Mouse (Mus musculus): ENCODE measurements at regions not wholly inside any gene's neighbourhood (a gene's known extent, or its start where the extent isn't known, plus 50 kb on each side); places are given as distances from the start of the nearest gene placed in this dataset.

DNA sequence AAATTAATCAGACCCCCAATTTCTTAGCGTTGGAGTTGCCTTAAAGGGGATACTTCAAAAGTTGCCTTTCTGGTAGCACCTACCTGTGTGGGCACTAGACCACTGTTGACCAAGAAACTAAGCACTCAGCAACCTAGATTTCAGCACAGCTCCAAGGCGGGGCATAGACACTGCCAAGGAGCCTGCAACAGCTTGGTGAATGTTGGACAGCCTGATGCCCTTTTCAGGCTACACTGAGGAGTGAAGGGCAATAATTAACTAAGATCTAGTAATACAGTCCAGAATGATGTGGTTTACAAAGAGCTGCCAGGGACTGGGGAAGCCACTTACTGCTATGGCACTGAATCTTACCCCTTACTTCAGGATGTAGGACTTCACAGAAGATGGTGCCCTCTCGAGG is 304.9 kb downstream of the Satb1 start:
- DNase-seq (ENCODE audit: low spot score), result no peak

DNA sequence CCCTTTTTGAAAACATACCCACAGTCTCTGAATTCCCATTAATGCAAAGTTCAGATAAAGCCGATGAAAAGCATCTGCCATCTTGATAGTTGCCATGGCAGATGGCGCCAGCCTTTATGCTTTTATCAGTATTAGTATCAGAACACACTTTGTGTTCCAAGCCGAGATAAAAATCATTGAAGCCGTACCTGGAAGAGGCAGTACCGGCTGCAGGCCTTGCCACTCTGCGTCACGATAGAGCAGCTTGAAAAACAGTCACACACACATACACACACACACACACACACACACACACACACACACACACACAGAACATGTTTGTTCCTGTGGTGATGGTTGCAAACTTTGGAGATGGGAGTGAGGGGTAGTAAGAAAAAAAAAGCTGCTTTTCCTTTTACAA is 306.2 kb downstream of the Satb1 start:
- no peak for DNase-seq (ENCODE audit: low spot score)

DNA sequence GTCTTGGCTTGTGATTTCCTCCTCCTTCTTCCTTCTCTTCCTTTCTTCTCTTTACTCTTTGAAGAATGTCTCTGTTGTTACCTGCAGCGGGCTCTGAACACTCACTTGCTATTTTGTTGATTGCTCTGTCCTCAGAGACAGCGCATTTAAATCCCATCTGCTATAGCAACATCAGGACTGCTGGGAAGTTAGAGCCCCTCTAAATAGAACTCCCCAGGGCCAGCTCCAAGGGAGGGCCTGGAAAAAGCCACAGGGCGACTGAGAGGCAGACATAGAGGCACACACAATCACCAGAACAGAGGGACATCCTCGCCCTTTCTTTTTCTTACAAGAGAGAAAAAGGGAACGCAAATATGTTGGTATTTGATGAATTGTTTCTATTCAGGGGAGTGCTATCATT is 306.6 kb downstream of the Satb1 start:
- DNase-seq (ENCODE audit: low spot score), result no peak

DNA sequence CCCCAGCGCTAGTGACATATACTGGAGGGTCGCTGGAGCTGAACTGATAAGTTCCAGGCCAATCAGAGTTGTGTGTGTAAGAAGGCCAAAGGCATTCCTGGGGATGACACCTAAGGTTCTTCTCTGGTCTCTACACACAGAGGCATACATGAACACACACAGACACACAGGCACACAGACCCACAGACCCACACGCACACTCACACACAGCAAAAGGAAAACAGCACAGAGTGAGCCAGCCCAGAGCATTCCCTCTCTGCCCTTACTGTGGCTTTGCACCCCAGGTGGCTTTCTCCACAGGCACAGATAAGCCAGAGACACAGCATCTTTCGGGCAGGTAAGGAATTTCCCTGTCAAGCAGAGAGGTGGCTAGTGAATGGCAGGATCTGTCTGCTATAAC is 307.1 kb downstream of the Satb1 start:
- no peak for DNase-seq (ENCODE audit: low spot score)

DNA sequence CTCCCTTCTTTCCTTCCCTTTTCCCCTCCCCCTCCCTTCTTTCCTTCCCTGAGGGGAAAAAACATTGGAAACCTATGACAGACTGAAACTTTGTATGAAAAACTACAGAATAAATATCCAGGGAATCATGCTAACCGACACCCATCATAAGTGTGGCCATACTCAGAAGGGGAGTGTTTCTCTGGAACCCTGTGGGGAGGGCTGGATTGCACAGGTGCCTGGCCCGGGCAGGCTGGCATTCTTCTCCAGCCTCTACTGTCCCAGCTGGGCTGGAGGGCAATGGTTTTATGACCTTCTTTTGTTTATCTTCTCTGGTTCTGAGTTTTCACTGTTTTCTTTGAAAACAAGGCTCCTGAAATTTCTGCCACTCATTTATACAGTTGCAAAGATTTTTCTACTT is 307.9 kb downstream of the Satb1 start:
- DNase-seq (ENCODE audit: low spot score), result no peak

DNA sequence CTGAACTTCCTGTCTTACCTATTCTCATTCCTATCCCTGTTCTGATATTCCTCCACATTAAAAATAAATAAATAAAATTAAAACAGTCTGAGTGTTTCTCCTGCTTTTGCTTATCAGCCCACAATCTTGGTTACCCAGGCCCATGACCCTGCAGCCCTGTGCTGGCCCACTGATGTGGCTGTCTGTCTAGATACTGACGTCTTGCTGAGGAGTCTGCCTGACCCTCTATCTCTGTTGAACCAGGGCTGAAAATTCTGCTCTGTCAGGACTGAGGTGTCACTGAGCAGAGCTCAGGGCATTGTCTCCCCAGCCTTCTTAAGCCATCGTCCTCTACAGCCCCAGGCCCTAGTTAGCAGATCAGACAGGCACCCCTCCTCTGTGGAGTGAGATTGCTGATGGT is 321.2 kb downstream of the Satb1 start:
- DNase-seq (ENCODE audit: low spot score), result no peak

DNA sequence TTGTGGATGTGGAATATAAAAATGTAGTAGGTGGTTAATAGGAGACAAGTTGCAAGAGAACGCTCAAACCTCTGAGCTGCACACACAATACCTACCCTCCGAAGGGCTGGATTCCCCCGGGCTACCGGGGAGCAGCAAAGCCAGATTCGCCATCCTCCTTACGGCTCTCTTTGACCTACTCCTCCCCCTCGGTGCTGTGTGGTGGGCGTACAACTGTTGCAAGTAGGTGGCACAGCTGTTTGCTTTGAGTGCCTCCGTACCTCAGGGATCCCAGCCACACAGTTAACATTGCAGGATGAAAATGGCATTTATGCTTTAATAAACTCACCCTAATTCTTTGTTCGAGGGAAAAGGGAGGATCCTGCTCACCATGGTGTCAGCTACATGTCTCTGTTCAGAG is 321.6 kb upstream of the Tbc1d5 start:
- no peak for DNase-seq (ENCODE audit: low spot score)

DNA sequence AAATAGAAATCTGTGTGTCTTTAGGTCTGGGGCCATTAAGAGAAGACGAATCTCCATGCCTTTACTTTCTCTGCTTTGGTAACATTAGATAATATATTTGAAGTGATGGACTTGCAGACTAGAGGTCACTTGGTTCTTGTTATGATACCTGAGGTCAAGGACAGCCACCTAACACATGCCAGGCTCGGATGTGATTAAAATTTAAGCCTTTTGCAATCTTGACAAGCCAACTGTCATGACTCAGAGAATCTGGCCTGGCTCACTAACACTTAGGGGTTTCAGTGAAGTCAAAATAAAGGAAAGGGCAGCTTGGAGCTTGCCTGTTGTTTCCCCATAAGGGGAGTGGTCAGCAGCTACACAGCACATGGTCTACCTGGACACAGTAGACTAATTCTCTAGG is 320.4 kb upstream of the Tbc1d5 start:
- no peak for DNase-seq (ENCODE audit: low spot score)

DNA sequence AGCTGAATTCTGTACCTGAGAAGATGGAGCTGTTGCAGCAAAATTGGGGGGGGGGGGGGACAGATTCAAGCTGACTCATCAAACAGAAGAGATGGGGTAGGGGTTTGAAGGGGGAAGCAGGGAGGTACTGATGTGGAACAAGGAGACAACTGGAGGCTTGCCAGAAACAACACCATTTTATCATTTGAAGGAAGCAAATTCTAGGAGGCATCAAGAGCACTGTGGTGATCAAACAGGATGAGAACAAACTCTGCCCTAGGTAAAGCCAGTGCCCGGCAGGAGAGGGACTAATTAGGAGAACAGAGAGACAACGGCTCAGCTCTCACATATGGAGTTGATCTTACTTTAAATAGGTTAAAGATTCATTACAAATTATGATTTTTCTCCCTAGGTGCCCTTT is 315.9 kb upstream of the Tbc1d5 start:
- DNase-seq (ENCODE audit: low spot score), result no peak

DNA sequence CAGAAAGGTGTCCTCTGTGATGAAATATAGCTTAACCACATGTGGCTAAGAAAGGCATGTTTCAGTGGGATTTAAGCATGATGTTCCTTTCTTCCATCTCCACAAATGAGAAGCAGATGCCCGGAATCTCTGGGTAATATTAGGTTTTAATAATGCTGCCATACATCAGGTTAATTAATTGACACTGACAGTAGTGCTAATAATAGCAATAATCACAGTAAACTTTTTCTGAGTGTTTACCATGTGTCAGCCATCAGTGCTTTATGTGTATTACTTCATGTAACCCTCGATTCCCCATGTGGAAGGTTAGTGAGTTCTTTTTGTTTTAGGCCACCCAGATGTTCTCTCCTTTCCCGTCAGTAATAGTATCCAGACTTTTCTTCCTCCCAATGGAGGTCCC is 310.2 kb upstream of the Tbc1d5 start:
- DNase-seq (ENCODE audit: low spot score), result no peak

DNA sequence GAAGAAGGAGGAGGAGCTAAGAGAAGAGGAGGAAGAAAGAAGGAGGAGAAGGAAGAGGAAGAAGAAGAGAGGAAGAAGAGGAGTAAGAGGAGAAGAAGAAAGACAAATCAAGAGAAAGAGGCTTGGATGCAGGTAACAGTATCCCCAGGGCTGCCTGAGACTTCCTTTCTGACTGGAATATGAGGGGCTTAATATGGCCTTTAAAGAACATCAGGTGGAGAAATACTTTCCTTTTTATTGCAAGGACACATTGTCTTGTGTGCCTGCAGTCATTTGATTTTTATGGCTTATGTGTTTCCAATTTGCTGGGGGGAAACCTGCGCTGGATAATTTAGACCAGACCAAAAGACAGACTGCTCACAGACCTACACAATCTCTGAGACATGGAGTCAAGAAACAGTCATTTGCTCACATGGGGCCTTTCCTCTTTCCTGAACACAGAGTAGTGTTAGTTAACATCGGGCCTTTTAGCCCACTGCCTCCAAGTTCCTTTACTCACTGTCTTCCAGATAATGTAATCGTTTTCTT is 308.8 kb upstream of the Tbc1d5 start:
- no peak for DNase-seq (ENCODE audit: low spot score)

DNA sequence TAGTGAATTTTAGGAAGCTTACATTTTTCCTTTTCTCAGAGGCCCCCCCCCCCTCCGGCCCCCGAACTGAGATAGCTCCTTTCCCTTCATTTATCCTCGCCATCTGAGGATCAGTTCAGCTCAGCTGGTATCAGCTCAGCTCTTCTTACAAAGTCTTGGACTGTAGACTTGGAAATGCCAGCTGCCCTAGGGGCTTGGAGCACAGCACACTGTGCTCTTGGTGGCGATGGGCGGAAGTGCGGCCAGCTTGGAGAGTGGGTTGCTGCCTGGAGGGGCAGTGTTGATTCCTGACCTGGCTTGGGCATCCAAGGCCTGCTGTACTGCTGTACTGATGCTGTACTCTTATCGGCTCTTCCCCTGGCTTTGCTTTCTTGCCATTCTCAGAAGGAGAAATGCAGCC is 298.7 kb upstream of the Tbc1d5 start:
- DNase-seq (ENCODE audit: low spot score), result no peak

DNA sequence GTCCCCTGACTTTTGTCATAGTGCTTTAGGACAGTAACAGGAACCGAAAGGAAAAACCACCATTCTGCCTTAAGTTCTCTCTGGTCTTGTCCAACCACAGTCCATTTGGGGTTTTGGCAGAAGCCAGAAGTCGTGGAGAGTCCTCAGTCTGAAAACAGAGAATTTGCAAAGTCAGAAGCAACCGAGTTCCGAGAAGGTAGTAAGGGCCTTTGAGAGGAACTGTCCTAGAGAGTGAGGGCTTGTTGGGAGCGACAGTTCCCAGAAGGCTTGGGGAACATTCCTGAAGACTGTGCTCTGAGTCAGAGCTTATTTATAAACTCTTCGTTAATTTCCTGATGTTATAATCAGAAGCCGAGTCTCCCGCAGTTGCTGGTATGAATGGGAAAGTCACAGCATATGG is 298.3 kb upstream of the Tbc1d5 start:
- no peak for DNase-seq (ENCODE audit: low spot score)

DNA sequence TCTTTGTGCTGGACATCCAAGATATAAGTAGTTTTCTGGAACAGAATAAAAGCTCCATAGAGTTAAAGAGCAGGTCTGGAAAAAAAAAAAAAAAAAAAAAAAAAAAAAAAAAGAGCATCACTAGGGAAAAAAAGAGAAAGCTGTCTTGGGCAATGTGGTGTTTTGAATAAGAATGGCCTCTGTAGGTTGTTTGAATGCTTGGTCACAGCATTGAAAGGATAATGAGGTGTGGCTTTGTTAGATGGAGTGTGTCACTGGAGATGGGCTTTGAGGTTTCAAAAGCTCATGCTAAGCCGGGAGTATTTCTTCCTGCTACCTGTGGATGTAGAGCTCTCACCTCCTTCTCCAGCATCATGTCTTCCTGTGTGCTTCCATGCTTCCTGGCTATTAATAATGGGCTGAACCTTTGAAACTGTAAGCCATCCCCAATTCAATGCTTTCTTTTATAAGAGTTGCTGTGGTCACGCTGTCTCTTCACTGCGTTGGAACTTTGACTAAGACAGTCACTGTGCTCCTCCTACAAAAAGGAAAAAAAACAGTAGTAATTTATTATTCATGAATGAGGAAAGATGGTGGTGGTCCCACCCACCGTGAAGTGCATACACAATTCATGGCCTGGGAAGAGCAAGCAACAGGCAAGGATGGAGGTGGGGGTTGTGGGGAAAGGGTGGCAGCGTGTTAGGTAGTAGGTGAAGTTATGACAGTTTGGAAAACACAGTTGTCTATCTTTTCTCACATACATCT is 283.2 kb upstream of the Tbc1d5 start:
- no peak for DNase-seq (ENCODE audit: low spot score)

DNA sequence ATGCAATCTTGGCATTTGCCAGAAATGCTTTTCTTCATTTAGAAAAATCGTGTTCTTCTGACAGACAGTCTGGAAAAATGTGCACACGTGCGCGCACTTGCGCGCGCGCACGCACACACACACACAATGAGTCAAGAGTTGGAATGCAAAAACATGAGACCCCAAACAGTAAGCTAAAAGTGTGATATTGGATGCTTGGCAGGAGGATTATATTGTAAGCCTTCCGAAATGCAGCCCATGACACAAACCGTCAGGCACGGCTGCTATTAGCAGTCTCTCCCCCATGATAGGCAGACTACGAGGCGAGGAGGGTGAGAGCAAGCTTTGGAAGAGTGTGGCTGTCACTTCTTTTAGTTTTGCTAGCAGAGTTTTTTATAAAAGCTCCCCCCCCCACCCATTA is 282.1 kb upstream of the Tbc1d5 start:
- no peak for DNase-seq (ENCODE audit: low spot score)

DNA sequence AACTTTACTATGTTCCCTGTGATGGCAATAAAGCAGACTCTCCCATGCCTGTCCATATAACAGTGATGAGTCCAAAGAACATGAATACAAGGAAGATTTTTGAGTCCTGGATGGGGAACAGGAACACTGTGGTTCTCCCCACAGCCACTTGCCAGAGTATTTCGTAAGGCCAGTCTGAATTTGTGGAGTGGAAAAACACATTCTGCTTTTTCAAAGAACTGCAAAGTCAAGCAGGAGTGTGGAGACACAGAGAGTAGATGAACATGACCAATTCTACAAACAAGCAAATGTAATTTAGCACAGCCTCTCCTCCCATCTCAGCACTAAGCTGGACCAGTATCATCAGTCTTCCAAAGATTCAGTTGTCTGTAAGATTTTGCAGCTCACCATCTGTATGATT is 280.0 kb upstream of the Tbc1d5 start:
- DNase-seq (ENCODE audit: low spot score), result no peak

DNA sequence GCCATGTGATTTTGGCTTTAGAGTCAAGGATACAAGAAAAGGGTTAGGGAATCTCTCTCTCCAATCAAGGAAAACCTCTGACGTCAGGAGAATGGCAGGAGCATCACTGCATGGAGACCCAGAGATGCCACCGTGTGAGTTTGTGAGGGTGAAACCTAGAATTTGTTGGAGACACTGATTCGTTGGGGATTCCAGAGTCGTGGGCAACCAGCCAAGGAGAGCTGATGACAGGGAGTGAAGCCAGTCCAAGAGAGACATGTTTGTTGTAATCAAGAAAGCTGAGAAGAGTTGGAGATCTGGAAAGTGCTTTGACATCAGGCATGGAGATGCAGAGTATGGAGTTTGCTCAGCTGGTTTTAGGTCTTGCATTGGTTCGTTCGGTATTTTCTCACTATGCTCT is 236.6 kb upstream of the Tbc1d5 start:
- no peak for DNase-seq (ENCODE audit: low spot score)

DNA sequence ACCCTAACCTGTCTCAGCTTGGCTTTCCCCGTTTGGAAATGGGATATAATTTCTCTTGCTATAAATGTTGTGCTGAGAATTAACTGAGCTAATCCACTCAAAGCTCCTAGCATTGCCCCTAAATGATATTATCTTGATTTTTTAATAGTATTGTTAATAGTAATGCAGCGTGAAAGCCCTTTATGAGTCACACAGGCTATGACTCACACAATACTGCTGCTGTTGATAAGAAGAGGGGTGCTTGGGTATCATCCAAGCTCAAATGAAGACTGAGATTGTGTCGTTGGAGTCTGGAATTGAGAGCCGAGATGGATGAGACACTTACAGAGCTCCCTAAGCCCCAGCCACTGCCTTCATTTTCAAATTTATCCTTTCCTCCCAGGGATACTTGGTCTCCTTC is 235.2 kb upstream of the Tbc1d5 start:
- DNase-seq (ENCODE audit: low spot score), result no peak

DNA sequence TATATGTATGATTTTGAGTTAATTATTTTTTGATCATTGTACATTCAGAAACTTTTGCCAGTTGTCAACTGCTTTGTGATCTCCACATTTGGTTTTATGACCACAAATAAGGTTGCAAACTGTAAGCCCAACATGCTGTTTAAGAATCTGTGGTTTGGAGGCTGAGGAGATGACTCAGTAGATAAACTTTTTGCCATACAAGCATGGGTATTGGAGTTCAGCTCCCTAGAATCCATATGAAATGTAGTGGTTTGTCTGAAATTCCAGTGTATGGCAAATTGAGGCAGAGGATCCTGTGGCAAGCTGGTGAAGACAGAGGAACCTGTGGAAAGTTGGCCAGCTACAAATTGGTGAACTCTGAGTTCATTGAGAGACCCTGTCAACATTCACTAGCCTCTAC is 234.6 kb upstream of the Tbc1d5 start:
- no peak for DNase-seq (ENCODE audit: low spot score)

DNA sequence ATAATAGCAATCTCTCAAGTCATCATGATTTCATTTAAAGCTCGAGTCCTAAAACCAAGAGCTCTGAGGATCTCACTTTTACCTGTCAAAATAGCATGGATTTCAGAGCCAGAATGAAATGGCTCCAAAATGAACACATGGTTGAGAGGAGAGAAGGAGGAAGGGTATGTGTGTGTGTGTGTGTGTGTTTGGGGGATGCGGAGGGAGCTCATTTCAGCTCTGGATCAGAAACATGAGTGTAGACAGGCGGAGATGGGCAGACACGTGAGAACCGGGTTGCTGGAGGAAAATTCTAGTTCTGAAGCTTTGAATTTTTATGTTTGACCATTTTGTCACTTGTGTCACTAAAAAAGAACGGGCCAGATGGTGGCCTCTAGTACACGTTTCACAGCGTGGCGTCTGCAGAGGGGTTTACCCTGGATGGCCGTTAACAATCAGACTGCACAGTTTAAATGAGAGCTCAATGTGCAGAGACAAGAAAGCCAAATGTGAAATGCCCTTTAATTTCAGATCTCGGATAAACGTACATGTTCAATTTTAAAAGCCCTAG is 232.5 kb upstream of the Tbc1d5 start:
- DNase-seq (ENCODE audit: low spot score), result no peak

DNA sequence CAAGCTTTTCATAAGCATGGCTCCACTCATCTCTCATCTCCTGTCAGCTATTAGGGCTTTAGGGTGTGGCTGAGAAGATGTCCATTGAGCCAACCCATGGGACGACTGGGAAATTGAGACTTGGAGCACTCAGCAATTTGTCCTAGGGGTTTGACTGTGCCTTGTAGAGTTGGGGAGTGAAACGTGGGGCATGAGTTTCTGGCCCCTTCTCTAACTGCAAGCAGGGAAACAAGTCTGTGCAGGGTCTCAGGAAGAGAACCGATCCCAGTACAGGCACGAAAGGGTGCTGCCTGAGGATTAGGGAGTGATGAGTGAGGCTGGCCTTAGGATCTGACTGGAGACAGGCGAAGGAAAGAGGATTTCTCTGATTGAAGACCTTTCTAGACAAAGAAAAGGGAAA is 229.7 kb upstream of the Tbc1d5 start:
- DNase-seq (ENCODE audit: low spot score), result no peak

DNA sequence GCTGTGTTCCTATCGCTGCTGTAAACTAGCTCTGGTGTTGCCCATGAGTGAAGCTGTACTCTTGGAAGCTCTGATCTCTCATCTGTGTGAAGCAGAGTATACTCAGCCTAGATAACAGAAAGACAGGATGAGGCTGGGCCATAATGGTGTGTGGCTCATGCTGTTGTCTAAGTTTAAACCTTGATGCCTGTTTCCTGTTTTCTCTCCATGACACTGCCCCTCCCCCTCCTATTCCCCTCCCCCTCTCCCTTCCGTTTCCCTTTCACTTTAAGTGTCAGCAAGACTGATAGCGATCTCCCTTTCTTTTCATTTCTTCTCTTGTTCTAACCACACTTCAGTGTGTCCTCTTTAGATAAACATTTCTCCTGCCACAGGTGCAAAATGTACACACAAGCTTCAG is 229.2 kb upstream of the Tbc1d5 start:
- peak; percentile 6 for DNase-seq (ENCODE audit: low spot score)

DNA sequence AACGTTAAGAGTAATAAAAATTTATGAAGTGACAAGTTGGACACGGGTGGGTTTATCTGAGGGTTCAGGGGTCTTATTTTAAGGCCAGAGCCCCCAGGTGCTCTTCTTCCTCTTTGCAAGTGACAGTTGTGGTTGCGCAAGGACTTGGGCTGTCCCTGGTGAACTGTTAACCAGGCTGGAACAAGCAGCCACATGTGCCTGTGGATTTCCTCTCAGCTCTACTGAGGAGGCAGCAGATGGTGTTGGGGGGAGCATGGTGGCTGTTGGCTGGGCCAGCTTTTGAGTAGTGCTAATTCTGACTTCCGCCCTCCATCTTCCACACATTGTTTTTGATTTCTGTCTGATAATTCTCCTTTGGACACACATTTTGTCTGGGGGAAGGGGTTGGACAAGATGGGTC is 227.9 kb upstream of the Tbc1d5 start:
- no peak for DNase-seq (ENCODE audit: low spot score)

DNA sequence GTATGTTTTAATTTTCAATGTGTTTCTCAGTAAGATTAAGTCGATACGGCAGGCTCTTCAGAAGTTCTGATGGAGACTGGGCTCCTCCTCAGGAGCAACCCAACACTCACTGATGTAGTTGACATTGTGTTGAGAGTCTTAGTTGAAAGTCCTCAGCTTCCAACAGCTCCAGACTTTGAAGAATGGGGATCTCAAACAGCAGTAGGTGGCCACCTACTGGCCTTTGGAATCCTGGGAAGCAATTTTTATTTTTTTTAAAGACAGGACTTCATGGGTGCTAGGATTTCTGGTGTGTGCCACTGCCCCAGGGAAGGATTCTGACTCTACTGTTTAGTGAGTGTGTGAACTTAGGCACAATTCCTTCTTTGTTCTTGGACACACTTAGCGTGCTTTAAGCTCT is 225.9 kb upstream of the Tbc1d5 start:
- DNase-seq (ENCODE audit: low spot score), result no peak

Measured in yolk sac, embryonic 10.5 days (tissue).